Mouse (Mus musculus): ENCODE data around the gene Olfr6.
"Not testable (repeated sequence)": the region's sequence is repeated elsewhere in the genome, so short reads cannot be mapped to it uniquely, and the experiment has no call there.

Gene Olfr6

GRCm38 (mm10) chr7:106963837-106964236 lies at the start of gene Olfr6:
Olfr6 (minus strand) TSS chr7:106963937.
- DNase-seq (ENCODE audit: low spot score in 2 of 2), result no peak

GRCm38 (mm10) chr7:107005972-107006371 lies 42.2 kb upstream of the Olfr6 start, which contains the start of gene Olfr2:
Olfr2 (minus strand) TSS chr7:107006072.
- no peak for DNase-seq (ENCODE audit: low spot score in 2 of 2)

GRCm38 (mm10) chr7:107004169-107004568 lies 40.4 kb upstream of the Olfr6 start:
- DNase-seq (ENCODE audit: low spot score in 2 of 2), result no peak

- no peak for DNase-seq (ENCODE audit: low spot score in 2 of 2)
Measured at GRCm38 (mm10) chr7:107000798-107001197, 37.1 kb upstream of the Olfr6 start.

GRCm38 (mm10) chr7:106985236-106985635 lies 21.5 kb upstream of the Olfr6 start:
- no peak for DNase-seq (ENCODE audit: low spot score in 2 of 2)

- DNase-seq (ENCODE audit: low spot score in 2 of 2), result no peak
Measured at GRCm38 (mm10) chr7:106975353-106975752, 11.6 kb upstream of the Olfr6 start, which contains the start of gene Olfr711. Olfr711 (minus strand) TSS chr7:106975453.

- peak in 1 of 2 experiments; percentile 4 for DNase-seq (ENCODE audit: low spot score in 2 of 2)
Measured at GRCm38 (mm10) chr7:106967503-106967902, 3.8 kb upstream of the Olfr6 start.

GRCm38 (mm10) chr7:106948212-106948611 lies 15.5 kb downstream of the Olfr6 start, which contains the start of gene Olfr710:
Olfr710 (minus strand) TSS chr7:106948312.
- DNase-seq (ENCODE audit: low spot score in 2 of 2), result no peak

- no peak for DNase-seq (ENCODE audit: low spot score in 2 of 2)
Measured at GRCm38 (mm10) chr7:106932119-106932518, 31.6 kb downstream of the Olfr6 start, which contains the start of gene Olfr709-ps1. Olfr709-ps1 (minus strand) TSS chr7:106932219.

- DNase-seq (ENCODE audit: low spot score in 2 of 2), result not testable (repeated sequence)
Measured at GRCm38 (mm10) chr7:106920961-106921360, 42.8 kb downstream of the Olfr6 start.

GRCm38 (mm10) chr7:106907676-106908075 lies 56.1 kb downstream of the Olfr6 start, which contains the start of gene Olfr1532-ps1:
Olfr1532-ps1 (plus strand) TSS chr7:106908001.
- no peak for DNase-seq (ENCODE audit: low spot score in 2 of 2)

All from natural killer cell, adult 2 months (primary cell).